Mouse (Mus musculus) CH12.LX (cell line): Measurements from ENCODE around the gene Creb1. TPM values are rescaled to one million over a fixed set of nuclear protein-coding genes. Genes with fewer than 3 reads are reported as not detected.

Experiments
- DNase-seq: peaks from one replicate; pipeline ENCODE4 v3.0.0-alpha.2; 2013; ENCODE audit errors: extremely low read depth
- H3K27ac ChIP-seq: 2 replicates; pipeline ENCODE4 v1.5.1; 2012; ENCODE audit warnings: low read depth, mild to moderate bottlenecking, control low read depth, moderate library complexity; ENCODE audit not compliant: insufficient read depth
- H3K27me3 ChIP-seq: replicated peaks from 2 replicates; pipeline ENCODE3; 2012; ENCODE audit warnings: inconsistent platforms
- H3K36me3 ChIP-seq, 2 experiments: replicated peaks in 1 of 2; 2 replicates each; pipeline versions ENCODE3 to v1.6.1; 2012; ENCODE audit warnings: inconsistent platforms in 1 of 2, low read length in 1 of 2, mild to moderate bottlenecking in 1 of 2, mixed read lengths in 1 of 2, moderate library complexity in 1 of 2; ENCODE audit not compliant: control insufficient read depth in 1 of 2, insufficient read depth in 1 of 2
- H3K4me1 ChIP-seq, 2 experiments: 2 replicates each; pipeline ENCODE4 v1.6.1; 2012; ENCODE audit warnings: inconsistent platforms in 1 of 2, moderate library complexity in 1 of 2; ENCODE audit not compliant: insufficient read depth in 2 of 2, control insufficient read depth in 1 of 2
- H3K4me2 ChIP-seq: 2 replicates; pipeline ENCODE4 v1.6.1; 2012; ENCODE audit warnings: low read depth, mild to moderate bottlenecking, control low read depth; ENCODE audit not compliant: poor library complexity, insufficient read depth, severe bottlenecking
- H3K4me3 ChIP-seq, 3 experiments: fragments of 150-350 bp in 1 of 3; sonication (generic) in 1 of 3; replicated peaks in 1 of 3; 2 replicates each; pipeline versions ENCODE3 to v1.5.1; 2011 to 2012; ENCODE audit warnings: low read depth in 2 of 3, low read length in 2 of 3, mild to moderate bottlenecking in 2 of 3, moderate library complexity in 2 of 3, control low read depth in 1 of 3, improper control_type of control experiment in 1 of 3, inconsistent platforms in 1 of 3, mixed read lengths in 1 of 3; ENCODE audit not compliant: poor library complexity in 1 of 3
- H3K79me2 ChIP-seq: replicated peaks from 2 replicates; pipeline ENCODE4 v1.6.1; 2012; ENCODE audit warnings: mild to moderate bottlenecking, moderate library complexity; ENCODE audit not compliant: control insufficient read depth, poor library complexity, insufficient read depth, severe bottlenecking; ENCODE audit errors: extremely low read depth
- H3K9ac ChIP-seq: 2 replicates; pipeline ENCODE4 v1.6.1; 2012; ENCODE audit warnings: low read depth, mild to moderate bottlenecking, control low read depth, moderate library complexity; ENCODE audit not compliant: insufficient read depth
- H3K9me3 ChIP-seq: replicated peaks from 2 replicates; pipeline ENCODE3; 2012; ENCODE audit warnings: low read length, inconsistent platforms, mixed read lengths
- CHD2 ChIP-seq: IDR thresholded peaks from 2 replicates; pipeline ENCODE4 v1.6.1; 2011; ENCODE audit warnings: low read length, improper control_type of control experiment
- CTCF ChIP-seq, 2 experiments: IDR thresholded peaks in 1 of 2; conservative IDR thresholded peaks in 1 of 2; 2 replicates each; pipeline ENCODE4 v1.5.1; 2011 to 2012; ENCODE audit warnings: low read depth in 2 of 2, low read length in 2 of 2, improper control_type of control experiment in 1 of 2, inconsistent platforms in 1 of 2, mild to moderate bottlenecking in 1 of 2, moderate library complexity in 1 of 2
- ETS1 ChIP-seq: conservative IDR thresholded peaks from 2 replicates; pipeline ENCODE4 v1.6.1; 2012; ENCODE audit warnings: low read depth, mild to moderate bottlenecking, inconsistent platforms, low read length, improper control_type of control experiment, moderate library complexity
- GABPA ChIP-seq: IDR thresholded peaks from 2 replicates; pipeline ENCODE4 v1.6.1; 2012; ENCODE audit warnings: low read depth, low read length, improper control_type of control experiment, inconsistent platforms; ENCODE audit not compliant: insufficient replicate concordance
- HCFC1 ChIP-seq: IDR thresholded peaks from 2 replicates; pipeline ENCODE4 v1.6.1; 2012; ENCODE audit warnings: low read depth, mild to moderate bottlenecking, inconsistent platforms, low read length, improper control_type of control experiment
- IRF4 ChIP-seq: IDR thresholded peaks from 2 replicates; pipeline ENCODE4 v1.6.1; 2014; ENCODE audit warnings: low read depth, mild to moderate bottlenecking, inconsistent platforms, low read length, improper control_type of control experiment
- MAFK ChIP-seq: IDR thresholded peaks from 2 replicates; pipeline ENCODE4 v1.6.1; 2011; ENCODE audit warnings: low read length, improper control_type of control experiment; ENCODE audit not compliant: insufficient replicate concordance
- MAX ChIP-seq: IDR thresholded peaks from 2 replicates; pipeline ENCODE4 v1.6.1; 2011; ENCODE audit warnings: low read length, improper control_type of control experiment
- MAZ ChIP-seq: IDR thresholded peaks from 2 replicates; pipeline ENCODE4 v1.6.1; 2012; ENCODE audit warnings: low read depth, mild to moderate bottlenecking, inconsistent platforms, low read length, improper control_type of control experiment, moderate library complexity
- MEF2A ChIP-seq: IDR thresholded peaks from 2 replicates; pipeline ENCODE4 v1.6.1; 2014; ENCODE audit warnings: low read depth, mild to moderate bottlenecking, inconsistent platforms, low read length, improper control_type of control experiment, borderline replicate concordance
- MXI1 ChIP-seq: IDR thresholded peaks from 2 replicates; pipeline ENCODE4 v1.6.1; 2011; ENCODE audit warnings: mild to moderate bottlenecking, low read depth, low read length, improper control_type of control experiment
- NELFE ChIP-seq: IDR thresholded peaks from 2 replicates; pipeline ENCODE4 v1.6.1; 2011; ENCODE audit warnings: low read depth, low read length, improper control_type of control experiment
- RCOR1 ChIP-seq: conservative IDR thresholded peaks from 2 replicates; pipeline ENCODE4 v1.6.1; 2012; ENCODE audit warnings: low read depth, mild to moderate bottlenecking, inconsistent platforms, low read length, improper control_type of control experiment
- TCF12 ChIP-seq: IDR thresholded peaks from 2 replicates; pipeline ENCODE4 v1.6.1; 2014; ENCODE audit warnings: low read depth, mild to moderate bottlenecking, inconsistent platforms, low read length, improper control_type of control experiment
- UBTF ChIP-seq: IDR thresholded peaks from 2 replicates; pipeline ENCODE4 v1.6.1; 2012; ENCODE audit warnings: low read depth, mild to moderate bottlenecking, inconsistent platforms, low read length, improper control_type of control experiment, moderate library complexity
- ZC3H11A ChIP-seq: IDR thresholded peaks from 2 replicates; pipeline ENCODE4 v1.6.1; 2012; ENCODE audit warnings: low read depth, mild to moderate bottlenecking, inconsistent platforms, low read length, improper control_type of control experiment
- ZKSCAN1 ChIP-seq: IDR thresholded peaks from 2 replicates; pipeline ENCODE4 v1.6.1; 2012; ENCODE audit warnings: low read depth, inconsistent platforms, low read length, improper control_type of control experiment, borderline replicate concordance
- dilution Hi-C: fragments of 300-500 bp; cut with MboI; formaldehyde crosslinking; loops from 2 replicates; pipeline ENCODE4 v1.14.3; 2020; ENCODE audit warnings: low sequenced_read_pairs; ENCODE audit not compliant: extremely low pct_unique_long_range_greater_than_20kb, extremely low pct_ligation_motif_present
- in situ Hi-C: fragments of 300-500 bp; cut with MboI; formaldehyde crosslinking; loops from 3 replicates; pipeline ENCODE4 v1.14.3; 2019; ENCODE audit warnings: low sequenced_read_pairs, low pct_ligation_motif_present, low pct_unique_long_range_greater_than_20kb, mixed read lengths
- polyA plus RNA-seq: library from polyadenylated mRNA; unstranded; fragments of >175 nt; gene quantifications from 2 replicates; pipeline ENCODE4 v1.2.1, GENCODE M21; 2012; ENCODE audit warnings: low read depth; ENCODE audit not compliant: insufficient read length
- total RNA-seq, 2 experiments: library from RNA; depleted of rRNA; stranded (reverse); fragments of 300-350 nt in 1 of 2; fragments of >200 nt in 1 of 2; gene quantifications; 2 replicates each; pipeline ENCODE4 v1.2.3; 2012 to 2014

Gene Creb1
- total and polyA plus RNA-seq, 3 experiments: 21.0 to 42.8 (median 24.2) TPM

DNA sequence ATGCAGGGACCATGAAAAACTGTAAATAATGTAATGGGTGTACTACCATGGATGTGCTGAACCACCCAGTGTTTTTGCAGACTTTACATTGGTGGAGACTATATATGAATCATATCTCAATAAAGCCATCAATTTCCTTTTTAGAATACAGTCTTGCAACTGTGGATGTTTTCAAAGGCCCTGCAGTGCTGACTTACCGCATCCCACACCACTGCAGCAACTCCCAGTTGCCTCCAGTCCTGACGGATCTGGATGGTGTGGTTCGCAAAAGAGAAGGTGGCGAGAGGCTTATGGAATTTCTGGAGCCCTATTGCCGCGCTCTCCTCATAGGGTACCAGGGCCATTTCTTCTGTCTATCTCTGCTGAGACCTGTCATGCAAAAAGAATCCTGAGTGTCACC is 83.6 kb downstream of the Creb1 start:
- H3K4me2 ChIP-seq: peak overlapping the region; percentile 97
- peak overlapping the region; percentile 97 for H3K27ac ChIP-seq
- no peak; the same call in 1 of the 2 replicates for TF ChIP-seq CHD2
- TF ChIP-seq TCF12: no peak
- TF ChIP-seq NELFE: no peak
- no peak for TF ChIP-seq MAFK
- no peak for TF ChIP-seq ZKSCAN1
- no peak for TF ChIP-seq UBTF
- no peak for TF ChIP-seq IRF4
- TF ChIP-seq RCOR1: no peak
- no peak for TF ChIP-seq MAX
- TF ChIP-seq ZC3H11A: no peak
- TF ChIP-seq MXI1: no peak
- TF ChIP-seq HCFC1: no peak
- no peak for TF ChIP-seq MAZ
- in situ Hi-C loops: loop anchor here (5.0 kb wide), 1 partner anchor 81 kb away; no protein-coding TSS in a partner anchor
- H3K9ac ChIP-seq: peak overlapping the region; percentile 96
- H3K4me3 ChIP-seq: peak overlapping the region; percentile 88 to 91 (median 89)
- dilution Hi-C loops: no loop called here
- peak; percentile 21 for DNase-seq
- no peaks in the 10 kb centered on the region for H3K9me3 ChIP-seq
- no peaks in the 10 kb centered on the region for H3K27me3 ChIP-seq
- H3K36me3 ChIP-seq: peaks cover 2 to 27% of the 10 kb centered on the region in 2 experiments
- H3K4me1 ChIP-seq: peaks cover 13 to 45% of the 10 kb centered on the region in 2 experiments
- H3K79me2 ChIP-seq: no peaks in the 10 kb centered on the region; the same call in none of the 2 replicates

DNA sequence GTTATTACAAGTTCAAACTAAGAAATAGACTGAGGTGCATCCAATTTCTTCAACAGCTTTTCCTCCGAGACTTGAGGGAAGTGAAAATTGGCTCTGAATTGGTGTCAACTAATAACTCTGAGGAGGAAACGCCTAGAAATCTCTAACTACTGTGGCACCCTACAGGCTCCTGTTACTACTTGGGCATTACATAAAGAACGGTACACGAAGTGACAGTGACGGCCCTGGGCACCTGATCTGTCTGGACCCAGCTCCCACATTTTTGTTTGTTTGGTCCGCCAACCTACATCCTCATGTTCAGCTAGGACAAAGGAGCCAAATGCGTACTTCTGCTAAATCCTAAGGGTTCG is 84.1 kb downstream of the Creb1 start:
- no peak for TF ChIP-seq ETS1
- no peak for TF ChIP-seq MEF2A
- no peak for TF ChIP-seq HCFC1
- no peak for TF ChIP-seq CTCF (conservative IDR thresholded peaks at IDR 0.05 in 1 of 2, IDR thresholded peaks at IDR 0.05 in 1 of 2; ENCODE audit: low read depth in 2 of 2, low read length in 2 of 2)
- no peak for TF ChIP-seq TCF12
- no peak for TF ChIP-seq MAZ
- TF ChIP-seq CHD2: no peak; the same call in 1 of the 2 replicates
- no peak for TF ChIP-seq GABPA
- Histone ChIP-seq H3K9ac (peak overlapping the region; percentile 96), H3K36me3 (peaks cover 0 to 25% of the 10 kb centered on the region in 2 experiments), H3K4me3 (peak overlapping the region; percentile 88 to 91 (median 89)), H3K4me2 (peak overlapping the region; percentile 97), H3K79me2 (no peaks in the 10 kb centered on the region; the same call in none of the 2 replicates), H3K27ac (peak overlapping the region; percentile 97), H3K9me3 (no peaks in the 10 kb centered on the region), H3K27me3 (no peaks in the 10 kb centered on the region), H3K4me1 (peaks cover 9 to 41% of the 10 kb centered on the region in 2 experiments)
- DNase-seq: peak; percentile 27
- dilution Hi-C loops: no loop called here
- in situ Hi-C loops: loop anchor here (5.0 kb wide), 1 partner anchor 81 kb away; no protein-coding TSS in a partner anchor
